Mouse (Mus musculus) liver, embryonic 12.5 days (tissue): Measurements from ENCODE around the gene Fam98a. TPM values are rescaled to one million over a fixed set of nuclear protein-coding genes. Genes with fewer than 3 reads are reported as not detected.
A peak's percentile ranks its signal among the peaks of the same experiment; 100 is the strongest.

Experiments
- ATAC-seq: fragments of 200-750 bp; cut with Nextera tagmentation; 2 replicates; pipeline ENCODE4 v1.8.0; 2017; ENCODE audit warnings: moderate number of reproducible peaks, mild to moderate bottlenecking, moderate library complexity
- H3K27ac ChIP-seq: fragments of 300-500 bp; sonication (generic); 2 replicates; pipeline ENCODE4 v1.5.1; 2016; ENCODE audit warnings: mild to moderate bottlenecking
- H3K27me3 ChIP-seq: fragments of 300-500 bp; sonication (generic); replicated peaks from 2 replicates; pipeline ENCODE4 v1.6.1; 2016; ENCODE audit warnings: mild to moderate bottlenecking, moderate library complexity
- H3K36me3 ChIP-seq: fragments of 300-500 bp; sonication (generic); 2 replicates; pipeline ENCODE4 v1.6.1; 2016; ENCODE audit warnings: mild to moderate bottlenecking, moderate library complexity
- H3K4me1 ChIP-seq: fragments of 300-500 bp; sonication (generic); 2 replicates; pipeline ENCODE4 v1.6.1; 2016
- H3K4me2 ChIP-seq: fragments of 300-500 bp; sonication (generic); 2 replicates; pipeline ENCODE4 v1.6.1; 2016; ENCODE audit warnings: mild to moderate bottlenecking, moderate library complexity
- H3K4me3 ChIP-seq: fragments of 300-500 bp; sonication (generic); 2 replicates; pipeline ENCODE4 v1.5.1; 2016; ENCODE audit warnings: mild to moderate bottlenecking, moderate library complexity
- H3K9ac ChIP-seq: fragments of 300-500 bp; sonication (generic); 2 replicates; pipeline ENCODE4 v1.6.1; 2016; ENCODE audit warnings: mild to moderate bottlenecking, moderate library complexity
- H3K9me3 ChIP-seq: fragments of 300-500 bp; sonication (generic); replicated peaks from 2 replicates; pipeline ENCODE4 v1.6.1; 2016; ENCODE audit warnings: mild to moderate bottlenecking, moderate library complexity
- WGBS: fragments of 180-500 bp; shearing (Covaris S2); methylation state at CpG from one replicate; pipeline ENCODE4 v1.1.7; 2016; ENCODE audit not compliant: insufficient replicate concordance; 5-methylcytosine and 5-hydroxymethylcytosine counted together
- polyA plus RNA-seq: library from polyadenylated mRNA; unstranded; fragments of >200 nt; fragmentation: Nextera tagmentation; extraction: Ambion mirVana; gene quantifications from 2 replicates; pipeline ENCODE4 v1.2.1, GENCODE M21; 2016

The Fam98a gene
- polyA plus RNA-seq, 1 experiment from 2014 or later, result 25.2 TPM

DNA sequence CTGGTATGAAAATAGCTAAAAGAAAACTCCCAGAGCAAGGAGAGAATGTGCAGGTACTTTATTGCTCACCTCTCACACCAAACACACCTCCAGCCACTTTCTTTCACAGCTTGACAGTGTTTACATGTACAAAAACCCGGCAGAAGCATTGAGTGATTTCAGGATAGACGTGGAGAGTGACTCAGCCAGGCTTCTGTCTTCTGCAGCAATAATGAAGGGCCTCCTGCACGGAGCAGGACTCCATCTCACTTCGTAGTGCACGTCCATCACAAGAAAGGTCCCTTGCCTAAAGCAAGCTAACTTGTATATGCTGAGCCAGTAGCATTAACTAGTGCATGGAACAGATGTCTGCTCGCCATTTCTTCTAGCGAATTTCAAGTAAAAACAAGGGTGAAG, 14.7 kb downstream of the Fam98a start:
- peaks cover 7% of the 10 kb centered on the region; the same call in 1 of the 2 replicates for H3K4me1 ChIP-seq
- H3K36me3 ChIP-seq, result peaks cover 52% of the 10 kb centered on the region
- ATAC-seq, result no peak
- H3K4me2 ChIP-seq, result no peak overlapping the region
- H3K27ac ChIP-seq, result no peak overlapping the region
- WGBS, result 76% methylated on average over 7 of the region's 7 CpGs
- no peaks in the 10 kb centered on the region for H3K27me3 ChIP-seq
- H3K4me3 ChIP-seq, result no peak overlapping the region
- no peaks in the 10 kb centered on the region for H3K9me3 ChIP-seq
- H3K9ac ChIP-seq, result no peak overlapping the region

DNA sequence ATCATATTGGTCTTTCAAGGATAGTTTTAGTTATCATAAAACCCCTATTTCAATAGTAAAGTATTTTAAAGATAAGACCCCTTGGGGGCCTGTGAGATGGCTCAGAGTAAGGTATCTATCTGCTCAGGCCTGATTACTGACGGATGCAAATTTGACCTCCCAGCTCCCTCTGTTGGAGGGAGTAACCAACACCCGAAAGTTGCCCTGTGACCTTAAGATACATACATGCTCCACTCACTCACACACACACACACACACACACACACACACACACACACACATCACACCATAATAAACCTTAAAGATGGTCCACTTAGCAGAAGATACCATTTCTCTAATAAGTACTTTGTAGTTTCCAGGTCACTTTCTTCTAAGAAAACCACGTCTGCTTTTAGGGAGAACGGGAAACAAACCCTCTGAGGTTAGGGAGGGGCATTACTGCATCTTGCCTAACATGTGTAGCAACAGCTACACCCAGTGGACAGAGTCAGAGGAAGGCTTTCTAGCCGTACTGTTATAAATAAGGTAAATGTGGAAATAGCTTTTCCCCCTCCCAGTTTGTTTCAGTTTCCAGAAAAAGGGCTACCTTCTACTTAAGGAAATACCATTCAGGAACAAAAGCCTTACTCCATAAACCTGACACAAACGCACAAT, 15.2 kb downstream of the Fam98a start:
- Histone ChIP-seq H3K4me2 (no peak overlapping the region), H3K9ac (no peak overlapping the region), H3K4me3 (no peak overlapping the region), H3K9me3 (no peaks in the 10 kb centered on the region), H3K27me3 (no peaks in the 10 kb centered on the region), H3K36me3 (peaks cover 47% of the 10 kb centered on the region), H3K4me1 (peaks cover 7% of the 10 kb centered on the region; the same call in 1 of the 2 replicates), H3K27ac (no peak overlapping the region)
- ATAC-seq, result peak; percentile 67
- 49% methylated on average over 6 of the region's 6 CpGs for WGBS

DNA sequence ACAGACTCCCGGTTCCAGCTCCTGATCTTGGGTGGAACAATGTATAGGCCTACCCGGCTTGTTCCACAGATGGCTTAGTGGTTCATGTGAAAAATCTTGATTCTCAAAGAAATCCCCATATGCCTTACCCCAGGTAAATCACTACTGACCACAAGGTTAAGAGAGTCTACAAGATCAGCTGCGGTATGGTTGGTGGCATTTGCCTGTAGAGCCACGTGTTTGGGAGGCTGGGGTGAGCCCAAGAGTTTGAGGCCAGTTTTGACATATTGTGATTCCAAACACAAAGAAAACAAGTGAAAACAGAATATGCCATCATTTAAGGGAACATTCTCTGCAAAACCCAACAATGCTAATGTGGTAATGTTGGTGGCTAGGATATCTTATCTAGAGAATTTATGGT, 16.1 kb downstream of the Fam98a start:
- H3K36me3 ChIP-seq, result peaks cover 41% of the 10 kb centered on the region
- H3K9ac ChIP-seq, result no peak overlapping the region
- no peak overlapping the region for H3K27ac ChIP-seq
- 78% methylated on average over 4 of the region's 4 CpGs for WGBS
- H3K4me2 ChIP-seq, result no peak overlapping the region
- H3K4me3 ChIP-seq, result no peak overlapping the region
- no peaks in the 10 kb centered on the region for H3K9me3 ChIP-seq
- H3K27me3 ChIP-seq, result no peaks in the 10 kb centered on the region
- no peak for ATAC-seq
- H3K4me1 ChIP-seq, result peaks cover 7% of the 10 kb centered on the region; the same call in 1 of the 2 replicates

DNA sequence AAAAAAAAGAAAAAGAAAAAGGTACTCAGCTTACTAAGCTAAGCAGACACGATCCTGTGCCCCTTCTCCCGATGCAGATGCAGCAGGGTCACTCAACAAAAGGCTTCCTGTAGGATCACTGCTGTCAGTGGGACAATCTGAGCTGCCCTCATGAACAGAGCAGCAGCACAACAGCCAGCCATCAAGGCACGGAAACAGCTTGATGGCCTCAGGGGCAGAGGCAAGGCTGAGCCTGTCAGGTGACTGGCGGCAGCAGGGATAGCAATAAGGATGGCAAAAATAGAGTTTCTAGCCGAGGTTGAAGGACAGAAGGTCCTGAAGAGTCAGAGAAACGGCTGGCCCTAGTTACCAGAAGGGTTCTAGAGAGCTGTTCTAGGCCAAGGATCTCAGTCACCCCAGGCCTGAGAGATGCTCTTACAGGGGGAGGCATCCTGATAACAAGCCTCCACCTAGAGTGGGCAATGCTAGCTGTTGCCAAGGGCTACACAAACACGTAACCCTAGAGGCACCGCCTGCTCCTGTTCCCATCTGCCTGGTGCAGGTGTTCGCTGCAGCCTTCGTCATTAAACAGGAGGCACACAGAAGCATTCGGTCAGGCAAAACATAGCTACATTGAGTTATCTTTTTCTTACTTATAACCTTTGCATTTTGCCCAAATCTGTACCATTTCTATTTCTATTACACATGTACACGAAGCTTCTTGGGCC, 17.3 kb downstream of the Fam98a start:
- H3K27me3 ChIP-seq, result no peaks in the 10 kb centered on the region
- WGBS, result 78% methylated on average over 12 of the region's 12 CpGs
- no peak overlapping the region for H3K4me3 ChIP-seq
- no peak overlapping the region for H3K9ac ChIP-seq
- H3K4me1 ChIP-seq, result peaks cover 7% of the 10 kb centered on the region; the same call in 1 of the 2 replicates
- H3K4me2 ChIP-seq, result no peak overlapping the region
- H3K9me3 ChIP-seq, result no peaks in the 10 kb centered on the region
- H3K27ac ChIP-seq, result no peak overlapping the region
- H3K36me3 ChIP-seq, result peaks cover 37% of the 10 kb centered on the region
- ATAC-seq, result no peak

DNA sequence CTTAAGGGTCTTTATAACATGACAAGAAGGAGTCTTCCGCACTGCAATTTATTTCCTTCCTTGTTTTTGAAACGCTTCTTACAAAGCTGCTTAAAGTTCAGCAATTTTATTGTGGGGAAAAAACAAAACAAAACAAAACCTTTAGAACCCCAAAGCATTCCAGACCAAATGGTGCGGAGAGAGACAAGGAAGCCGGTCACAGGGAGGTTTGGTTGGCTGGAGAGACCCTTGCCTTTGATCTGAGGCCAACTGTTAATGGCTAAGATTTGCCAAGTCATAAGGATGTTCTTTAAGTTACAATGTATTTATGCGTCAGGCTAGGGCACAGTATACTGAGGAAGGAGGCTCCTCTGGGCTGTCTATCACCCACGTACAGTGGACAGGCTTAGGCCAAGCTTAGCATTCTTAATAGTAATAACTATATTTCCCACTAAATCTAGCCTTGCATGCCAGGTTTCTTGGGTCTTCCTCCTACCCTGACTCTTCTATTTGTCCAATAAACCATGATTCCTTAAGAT, 19.2 kb downstream of the Fam98a start:
- no peaks in the 10 kb centered on the region for H3K9me3 ChIP-seq
- no peak for ATAC-seq
- H3K4me1 ChIP-seq, result peaks cover 7% of the 10 kb centered on the region; the same call in 1 of the 2 replicates
- peaks cover 24% of the 10 kb centered on the region for H3K36me3 ChIP-seq
- no peak overlapping the region for H3K4me2 ChIP-seq
- no peaks in the 10 kb centered on the region for H3K27me3 ChIP-seq
- H3K4me3 ChIP-seq, result no peak overlapping the region
- WGBS, result 81% methylated on average over 6 of the region's 6 CpGs
- H3K9ac ChIP-seq, result no peak overlapping the region
- H3K27ac ChIP-seq, result no peak overlapping the region

DNA sequence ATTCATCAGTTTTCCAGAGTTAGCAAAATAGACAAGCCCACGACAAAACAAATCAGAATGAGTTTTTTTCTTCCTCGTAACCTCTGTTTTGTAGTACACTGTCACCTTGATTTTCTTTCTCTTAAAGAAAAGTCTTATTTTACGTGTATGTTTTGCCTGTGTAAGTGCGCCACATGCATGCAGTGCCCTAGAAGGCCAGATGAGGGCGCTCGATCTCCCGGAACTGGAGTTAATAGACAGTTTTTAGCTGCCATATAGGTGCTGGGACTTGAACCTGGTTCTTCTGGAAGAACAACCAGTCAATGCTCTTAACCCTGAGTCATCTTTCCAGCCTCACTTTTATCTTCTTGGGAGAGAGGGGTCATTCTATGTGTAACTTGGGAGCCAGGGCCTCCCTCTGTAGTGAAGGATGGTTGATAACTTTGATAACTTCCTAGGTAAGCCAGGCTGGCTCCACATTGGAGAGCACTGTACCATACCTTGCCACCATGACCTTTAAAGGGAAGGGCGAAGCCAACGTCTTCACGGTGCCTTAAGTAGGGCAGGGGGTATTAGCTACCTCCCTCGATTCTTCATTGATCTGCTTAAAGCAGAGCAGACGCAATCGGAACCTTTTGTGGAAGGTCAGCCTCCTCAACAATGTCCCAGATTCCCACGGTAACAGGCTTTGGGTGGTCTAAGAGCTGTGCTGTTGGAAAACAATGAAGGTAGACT, 22.4 kb downstream of the Fam98a start:
- H3K9ac ChIP-seq, result no peak overlapping the region
- H3K4me1 ChIP-seq, result no peaks in the 10 kb centered on the region
- H3K9me3 ChIP-seq, result no peaks in the 10 kb centered on the region
- H3K4me3 ChIP-seq, result no peak overlapping the region
- H3K27me3 ChIP-seq, result no peaks in the 10 kb centered on the region
- no peak overlapping the region for H3K4me2 ChIP-seq
- WGBS, result 86% methylated on average over 14 of the region's 14 CpGs
- no peak overlapping the region for H3K27ac ChIP-seq
- peaks cover 6% of the 10 kb centered on the region; the same call in 1 of the 2 replicates for H3K36me3 ChIP-seq
- no peak for ATAC-seq

DNA sequence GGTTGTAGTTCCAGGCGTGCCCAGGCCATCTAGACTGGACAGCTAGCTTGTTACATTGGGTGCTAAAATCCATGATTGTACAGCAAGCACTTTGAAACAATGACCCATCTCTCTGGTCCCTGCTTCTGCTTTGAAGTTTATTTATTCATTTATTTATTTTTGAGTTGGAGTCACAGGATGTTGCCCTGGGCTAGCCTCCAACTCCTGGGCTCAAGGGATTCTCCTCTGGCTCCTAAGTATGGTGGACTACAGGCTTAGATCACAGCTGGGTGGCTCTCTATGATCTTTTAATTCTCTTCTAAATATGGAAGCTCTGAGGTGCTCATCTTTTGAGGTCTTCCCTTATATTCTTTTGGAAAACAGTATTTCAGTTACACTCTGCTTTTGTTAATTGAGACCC, 25.3 kb downstream of the Fam98a start:
- Histone ChIP-seq H3K9ac (no peak overlapping the region), H3K36me3 (peaks cover 6% of the 10 kb centered on the region; the same call in 1 of the 2 replicates), H3K27me3 (no peaks in the 10 kb centered on the region), H3K27ac (no peak overlapping the region), H3K4me2 (no peak overlapping the region), H3K4me3 (no peak overlapping the region), H3K4me1 (no peaks in the 10 kb centered on the region), H3K9me3 (no peaks in the 10 kb centered on the region)
- 50% methylated on average over 1 of the region's 1 CpGs for WGBS
- ATAC-seq, result no peak

DNA sequence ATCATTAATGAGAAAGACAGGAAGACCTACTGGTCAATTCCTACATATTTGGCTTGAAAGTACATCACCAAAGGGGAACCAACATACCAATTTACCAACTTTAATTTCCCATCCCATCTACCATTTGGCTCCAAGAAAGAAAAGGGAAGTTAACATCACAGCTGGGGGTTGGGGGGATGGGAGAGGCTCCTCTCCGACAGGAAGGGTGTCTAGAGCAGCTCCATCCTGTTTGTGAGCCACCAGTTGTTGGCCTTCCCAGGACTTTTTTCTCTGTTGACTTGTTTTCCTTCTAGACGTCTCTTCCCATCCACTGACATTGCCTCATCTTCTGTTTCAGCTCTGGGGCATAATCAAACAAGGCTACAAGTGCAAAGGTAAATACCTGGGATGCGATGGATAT, 27.9 kb downstream of the Fam98a start:
- 25% methylated on average over 3 of the region's 3 CpGs for WGBS
- no peak overlapping the region for H3K27ac ChIP-seq
- no peak overlapping the region for H3K9ac ChIP-seq
- H3K4me2 ChIP-seq, result no peak overlapping the region
- ATAC-seq, result no peak
- no peak overlapping the region for H3K4me3 ChIP-seq
- no peaks in the 10 kb centered on the region for H3K36me3 ChIP-seq
- H3K4me1 ChIP-seq, result no peaks in the 10 kb centered on the region
- no peaks in the 10 kb centered on the region for H3K27me3 ChIP-seq
- H3K9me3 ChIP-seq, result no peaks in the 10 kb centered on the region

DNA sequence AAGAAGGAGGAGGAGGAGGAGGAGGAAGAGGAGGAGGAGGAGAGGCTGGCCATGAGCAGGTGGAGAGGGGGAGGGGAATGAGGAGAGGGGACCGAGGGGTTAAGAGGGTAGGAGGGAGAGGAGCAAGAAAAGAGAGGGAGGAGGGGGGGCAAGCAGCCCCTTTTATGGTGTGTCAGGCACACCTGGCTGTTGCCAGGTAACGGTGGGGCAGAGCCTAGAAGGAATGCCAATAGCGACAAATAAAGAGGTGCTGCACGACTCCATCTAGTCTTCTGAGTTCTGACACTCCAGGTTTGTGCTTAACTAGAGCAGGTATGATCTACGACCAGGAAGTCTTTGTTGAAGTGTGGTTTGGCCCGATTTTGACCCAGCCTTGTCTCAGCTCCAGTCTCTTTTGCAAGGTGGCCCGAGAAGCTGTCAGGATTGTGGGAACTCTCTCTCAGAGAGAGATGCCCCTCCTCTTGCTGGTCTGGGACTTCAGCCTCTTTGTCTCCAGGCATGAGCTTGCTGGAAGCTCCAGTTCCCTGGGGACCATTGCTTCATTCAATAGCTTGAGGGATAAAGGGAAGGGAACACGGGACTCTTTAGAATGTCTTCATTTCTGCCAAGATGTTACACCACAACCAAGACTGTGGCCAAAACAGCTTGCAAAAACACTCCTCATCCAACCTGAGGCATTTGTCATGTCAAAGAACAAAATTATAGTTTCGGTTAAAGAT, 29.2 kb downstream of the Fam98a start:
- Histone ChIP-seq H3K27ac (no peak overlapping the region), H3K9me3 (no peaks in the 10 kb centered on the region), H3K4me3 (no peak overlapping the region), H3K4me2 (no peak overlapping the region), H3K27me3 (no peaks in the 10 kb centered on the region), H3K4me1 (peaks cover 3% of the 10 kb centered on the region; the same call in 1 of the 2 replicates), H3K9ac (no peak overlapping the region), H3K36me3 (no peaks in the 10 kb centered on the region)
- WGBS, result 34% methylated on average over 9 of the region's 9 CpGs
- no peak for ATAC-seq

DNA sequence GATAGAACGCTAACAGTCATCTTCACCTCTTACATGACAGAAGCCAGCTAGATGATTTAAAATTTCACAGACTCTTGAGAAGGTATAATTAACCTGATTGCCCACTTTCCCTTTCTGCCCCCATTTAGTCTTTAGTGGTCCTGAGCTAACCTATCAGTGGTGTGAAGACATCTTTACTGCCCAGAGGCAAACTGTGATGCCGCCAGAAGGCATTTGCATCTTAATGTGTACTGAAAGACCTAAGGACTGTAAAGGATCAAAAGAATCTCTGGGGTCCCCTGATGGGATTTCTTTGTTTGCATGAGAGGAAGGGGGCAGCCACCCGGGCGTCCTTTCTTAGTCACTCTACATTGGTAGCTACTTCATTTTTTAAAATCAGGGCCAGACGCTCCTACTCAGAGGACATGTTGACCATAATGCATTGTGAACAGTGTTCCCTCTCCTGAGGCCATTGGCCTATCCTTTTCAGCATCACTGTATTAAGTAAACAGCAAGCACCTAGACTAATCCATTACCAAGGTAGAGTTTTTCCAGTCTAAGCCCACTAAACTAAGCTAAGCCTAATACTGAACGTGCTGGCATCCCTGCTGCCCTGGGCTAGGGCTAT, 30.4 kb downstream of the Fam98a start:
- Histone ChIP-seq H3K9me3 (no peaks in the 10 kb centered on the region), H3K27me3 (no peaks in the 10 kb centered on the region)
- 54% methylated on average over 6 of the region's 6 CpGs for WGBS

DNA sequence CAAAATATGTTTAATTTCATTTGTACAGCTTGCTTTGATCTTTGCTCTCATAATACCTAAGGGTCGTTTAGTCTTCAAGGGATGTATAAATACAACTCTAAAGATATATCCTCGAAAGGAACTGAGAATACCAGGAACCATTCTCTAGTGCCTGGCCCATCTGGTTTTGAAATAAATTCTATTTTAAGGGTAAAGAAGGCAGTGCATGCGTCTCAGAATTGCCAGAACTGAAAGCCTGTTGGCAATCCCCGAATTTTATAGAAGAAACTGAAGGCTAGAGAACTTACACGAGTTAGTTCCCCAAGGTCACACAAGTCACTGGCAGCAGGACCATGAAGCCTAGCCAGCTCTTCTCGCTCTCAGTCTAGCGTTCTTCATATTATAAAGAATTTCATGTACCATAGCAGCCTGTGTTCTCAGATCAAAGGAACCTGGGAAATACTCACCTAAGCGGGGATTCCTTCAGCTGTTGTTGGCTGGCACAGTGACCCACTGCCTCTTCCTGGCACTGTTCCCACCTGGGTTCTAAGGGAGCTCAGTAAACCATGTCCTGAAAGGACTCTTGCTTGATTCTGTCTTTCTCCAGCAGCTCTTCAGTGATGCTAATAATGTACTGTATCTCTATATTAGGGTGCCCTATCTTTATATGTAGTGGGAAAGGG, 32.4 kb downstream of the Fam98a start:
- no peaks in the 10 kb centered on the region for H3K9me3 ChIP-seq
- H3K36me3 ChIP-seq, result no peaks in the 10 kb centered on the region
- H3K27ac ChIP-seq, result no peak overlapping the region
- no peak for ATAC-seq
- H3K27me3 ChIP-seq, result no peaks in the 10 kb centered on the region
- H3K9ac ChIP-seq, result no peak overlapping the region
- no peak overlapping the region for H3K4me3 ChIP-seq
- no peak overlapping the region for H3K4me2 ChIP-seq
- WGBS, result 65% methylated on average over 8 of the region's 8 CpGs
- peaks cover 3% of the 10 kb centered on the region; the same call in 1 of the 2 replicates for H3K4me1 ChIP-seq

More for the DNA sequence above, 30.4 kb downstream of the Fam98a start:
- Histone ChIP-seq H3K36me3 (no peaks in the 10 kb centered on the region), H3K27ac (no peak overlapping the region), H3K4me2 (no peak overlapping the region), H3K4me3 (no peak overlapping the region), H3K4me1 (peaks cover 3% of the 10 kb centered on the region; the same call in 1 of the 2 replicates), H3K9ac (no peak overlapping the region)
- ATAC-seq, result no peak
